Mouse (Mus musculus) embryonic fibroblast, embryonic 13.5 days (primary cell): ENCODE results near the gene Bak1. TPM values are rescaled to one million over a fixed set of nuclear protein-coding genes. Genes with fewer than 3 reads are reported as not detected.

ENCODE experiments used
- H3K27ac ChIP-seq: 2 replicates; pipeline ENCODE4 v1.5.1; 2012; ENCODE audit warnings: low read length, control low read depth, inconsistent platforms; ENCODE audit not compliant: insufficient read depth
- H3K4me1 ChIP-seq: 2 replicates; pipeline ENCODE4 v1.6.1; 2011; ENCODE audit warnings: low read length; ENCODE audit not compliant: control insufficient read depth, insufficient read depth
- H3K4me3 ChIP-seq: 2 replicates; pipeline ENCODE4 v1.5.1; 2011; ENCODE audit warnings: mild to moderate bottlenecking, control low read depth, low read length; ENCODE audit not compliant: insufficient read depth
- CTCF ChIP-seq: IDR thresholded peaks from 2 replicates; pipeline ENCODE4 v1.5.1; 2011; ENCODE audit warnings: mild to moderate bottlenecking, control low read depth, low read length, moderate library complexity, borderline replicate concordance; ENCODE audit not compliant: insufficient read depth
- POLR2A ChIP-seq: IDR thresholded peaks from 2 replicates; pipeline ENCODE4 v1.6.1; 2011; ENCODE audit warnings: low read depth, mild to moderate bottlenecking, control low read depth, low read length, moderate library complexity
- polyA plus RNA-seq: library from polyadenylated mRNA; stranded (reverse); fragments of >200 nt; gene quantifications from 2 replicates; pipeline ENCODE4 v1.2.4, GENCODE M21; 2011; ENCODE audit warnings: low read depth; ENCODE audit not compliant: missing spikeins, insufficient read length

Bak1 gene
- polyA plus RNA-seq, 1 experiment, result 114 TPM

- no peak overlapping the region for H3K4me3 ChIP-seq
These were observed 54.3 kb downstream of the Bak1 start for GRCm38 (mm10) chr17:26974547-26974946.

GRCm38 (mm10) chr17:26972703-26973574 is 55.9 kb downstream of the Bak1 start, which contains the start of gene Zbtb9:
Gene Zbtb9 (plus strand): TSS chr17:26973167.
- Histone ChIP-seq H3K4me1 (peaks cover 4% of the 10 kb centered on the region; the same call in 1 of the 2 replicates), H3K4me3 (peak within 1 kb of the TSS; percentile 92), H3K27ac (peak within 1 kb of the TSS; percentile 5; the same call in 1 of the 2 replicates)
- peak; percentile 99 for TF ChIP-seq POLR2A
- TF ChIP-seq CTCF, result no peak

More at GRCm38 (mm10) chr17:26974547-26974946, 54.3 kb downstream of the Bak1 start:
- H3K27ac ChIP-seq, result no peak overlapping the region
- TF ChIP-seq CTCF, result no peak
- no peak for TF ChIP-seq POLR2A
- peaks cover 4% of the 10 kb centered on the region; the same call in 1 of the 2 replicates for H3K4me1 ChIP-seq

GRCm38 (mm10) chr17:26972107-26972506 is 56.7 kb downstream of the Bak1 start:
- Histone ChIP-seq H3K4me3 (peak overlapping the region; percentile 92), H3K4me1 (peaks cover 4% of the 10 kb centered on the region; the same call in 1 of the 2 replicates), H3K27ac (peak overlapping the region; percentile 5; the same call in 1 of the 2 replicates)
- TF ChIP-seq CTCF, result no peak
- no peak for TF ChIP-seq POLR2A

- no peak overlapping the region for H3K4me3 ChIP-seq
- TF ChIP-seq POLR2A (no peak), CTCF (no peak)
These were observed 57.4 kb downstream of the Bak1 start for GRCm38 (mm10) chr17:26971247-26971905.

GRCm38 (mm10) chr17:26970221-26970620 is 58.6 kb downstream of the Bak1 start:
- no peak overlapping the region for H3K4me3 ChIP-seq
- no peak overlapping the region for H3K27ac ChIP-seq
- no peak for TF ChIP-seq POLR2A
- TF ChIP-seq CTCF, result no peak
- H3K4me1 ChIP-seq, result peaks cover 4% of the 10 kb centered on the region; the same call in 1 of the 2 replicates

More at GRCm38 (mm10) chr17:26971247-26971905, 57.4 kb downstream of the Bak1 start:
- peaks cover 4% of the 10 kb centered on the region; the same call in 1 of the 2 replicates for H3K4me1 ChIP-seq
- no peak overlapping the region for H3K27ac ChIP-seq

Other genes starting within 250 kb of the Bak1 start
- gene Bnip1, start 247.9 kb downstream of the Bak1 start, polyA plus RNA-seq, result 22.8 and 22.9 TPM in 2 replicates
- gene Nkx2-5, start 184.0 kb downstream of the Bak1 start, polyA plus RNA-seq, result not detected in 2 replicates
- gene Kifc5b, start 111.9 kb downstream of the Bak1 start, polyA plus RNA-seq, result 6.6 and 7.2 TPM in 2 replicates
- 10.9 and 12.0 TPM in 2 replicates for gene Phf1, start 96.0 kb downstream of the Bak1 start, polyA plus RNA-seq
- 80.0 and 90.5 TPM in 2 replicates for gene Cuta, start 89.4 kb downstream of the Bak1 start, polyA plus RNA-seq
- gene Syngap1, start 87.8 kb downstream of the Bak1 start, polyA plus RNA-seq, result 52.2 and 58.4 TPM in 2 replicates
- 7.3 and 8.6 TPM in 2 replicates for gene Zbtb9, start 55.8 kb downstream of the Bak1 start, polyA plus RNA-seq
- gene Itpr3, start 28.3 kb upstream of the Bak1 start, polyA plus RNA-seq, result 15.7 and 31.1 TPM in 2 replicates
- 148 and 168 TPM in 2 replicates for gene Uqcc2, start 104.9 kb upstream of the Bak1 start, polyA plus RNA-seq
- gene Ip6k3, start 138.8 kb upstream of the Bak1 start, polyA plus RNA-seq, result not detected in 2 replicates
- gene Lemd2, start 175.5 kb upstream of the Bak1 start, polyA plus RNA-seq, result 48.7 and 54.5 TPM in 2 replicates